Mouse (Mus musculus) stomach, embryonic 14.5 days (tissue): ENCODE results near the gene Lyg1. TPM values are rescaled to one million over a fixed set of nuclear protein-coding genes. Genes with fewer than 3 reads are reported as not detected.

ENCODE experiments used
- ATAC-seq: fragments of 200-750 bp; cut with Nextera tagmentation; 2 replicates; pipeline ENCODE4 v1.8.0; 2017; ENCODE audit warnings: low read depth, moderate TSS enrichment; ENCODE audit not compliant: insufficient number of reproducible peaks, insufficient read depth, low FRiP score
- H3K27ac ChIP-seq: fragments of 300-500 bp; sonication (generic); 2 replicates; pipeline ENCODE4 v1.5.1; 2014; ENCODE audit warnings: mild to moderate bottlenecking, low read length, moderate library complexity, mixed read lengths
- H3K27me3 ChIP-seq: fragments of 300-500 bp; sonication (generic); 2 replicates; pipeline ENCODE4 v1.6.1; 2014; ENCODE audit warnings: low read length, control low read depth, mixed read lengths; ENCODE audit not compliant: control insufficient read depth, insufficient read depth
- H3K36me3 ChIP-seq: fragments of 300-500 bp; sonication (generic); 2 replicates; pipeline ENCODE4 v1.6.1; 2014; ENCODE audit warnings: mild to moderate bottlenecking, control low read depth, low read length, moderate library complexity, mixed read lengths; ENCODE audit not compliant: control insufficient read depth, insufficient read depth
- H3K4me1 ChIP-seq: fragments of 300-500 bp; sonication (generic); 2 replicates; pipeline ENCODE4 v1.6.1; 2014; ENCODE audit warnings: low read length, control low read depth, mixed read lengths; ENCODE audit not compliant: control insufficient read depth, insufficient read depth
- H3K4me2 ChIP-seq: fragments of 300-500 bp; sonication (generic); replicated peaks from 2 replicates; pipeline ENCODE4 v1.6.1; 2014; ENCODE audit warnings: low read depth, low read length, control low read depth
- H3K4me3 ChIP-seq: fragments of 300-500 bp; sonication (generic); 2 replicates; pipeline ENCODE4 v1.5.1; 2014; ENCODE audit warnings: low read depth, low read length, control low read depth
- H3K9ac ChIP-seq: fragments of 300-500 bp; sonication (generic); replicated peaks from 2 replicates; pipeline ENCODE4 v1.6.1; 2014; ENCODE audit warnings: low read depth, mild to moderate bottlenecking, control low read depth, low read length, moderate library complexity, mixed read lengths
- H3K9me3 ChIP-seq: fragments of 300-500 bp; sonication (generic); 2 replicates; pipeline ENCODE4 v1.6.1; 2016; ENCODE audit warnings: low read depth, low read length, control low read depth; ENCODE audit not compliant: control insufficient read depth
- WGBS: fragments of 180-500 bp; shearing (Covaris S2); extraction: QIAGEN DNeasy Blood & Tissue Kit; methylation state at CpG from one replicate; pipeline ENCODE4 v1.1.7; 2014; 5-methylcytosine and 5-hydroxymethylcytosine counted together
- polyA plus RNA-seq: library from polyadenylated mRNA; unstranded; fragments of >200 nt; fragmentation: Nextera tagmentation; extraction: Ambion mirVana; gene quantifications from 2 replicates; pipeline ENCODE4 v1.2.1, GENCODE M21; 2014

Gene Lyg1
- polyA plus RNA-seq, 1 experiment from 2014 or later: not detected

- H3K9me3 ChIP-seq: no peaks in the 10 kb centered on the region
- H3K9ac ChIP-seq: no peak overlapping the region
- no peaks in the 10 kb centered on the region for H3K27me3 ChIP-seq
- no peak overlapping the region for H3K4me2 ChIP-seq
- no peak overlapping the region for H3K27ac ChIP-seq
- no peak for ATAC-seq
- no peaks in the 10 kb centered on the region for H3K4me1 ChIP-seq
- 60% methylated on average over 8 of the region's 8 CpGs for WGBS
- no peaks in the 10 kb centered on the region for H3K36me3 ChIP-seq
- no peak overlapping the region for H3K4me3 ChIP-seq
These were observed 35.0 kb downstream of the Lyg1 start for GRCm38 (mm10) chr1:37922536-37922935.

DNA sequence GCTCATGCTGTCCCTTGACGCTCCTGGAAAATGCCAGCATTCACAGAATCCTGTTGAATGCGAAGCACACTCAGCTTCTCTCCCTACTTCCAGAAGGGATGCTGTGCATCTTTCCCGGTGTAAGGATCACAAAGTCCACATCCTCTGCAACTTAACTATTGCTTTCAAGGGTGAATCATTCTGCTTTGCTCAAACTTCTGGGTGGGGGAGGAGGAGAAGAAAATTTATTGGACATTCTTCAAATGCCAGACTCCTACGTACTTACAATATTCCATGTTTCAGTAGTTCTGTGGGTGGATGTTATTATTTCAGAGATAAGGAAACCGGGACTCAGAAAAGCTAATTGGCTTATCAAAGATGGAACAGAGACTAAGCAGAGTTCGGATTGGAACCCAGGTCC lies 39.5 kb downstream of the Lyg1 start:
- no peaks in the 10 kb centered on the region for H3K27me3 ChIP-seq

GRCm38 (mm10) chr1:37917666-37918065 lies 39.9 kb downstream of the Lyg1 start:
- no peak overlapping the region for H3K27ac ChIP-seq
- no peak overlapping the region for H3K4me2 ChIP-seq
- H3K27me3 ChIP-seq: no peaks in the 10 kb centered on the region
- 59% methylated on average over 13 of the region's 13 CpGs for WGBS
- H3K9ac ChIP-seq: no peak overlapping the region
- no peaks in the 10 kb centered on the region for H3K36me3 ChIP-seq
- no peaks in the 10 kb centered on the region for H3K4me1 ChIP-seq
- H3K4me3 ChIP-seq: no peak overlapping the region
- ATAC-seq: no peak
- no peaks in the 10 kb centered on the region for H3K9me3 ChIP-seq

More for the DNA sequence above, 39.5 kb downstream of the Lyg1 start:
- no peaks in the 10 kb centered on the region for H3K9me3 ChIP-seq
- no peak overlapping the region for H3K27ac ChIP-seq
- no peak overlapping the region for H3K9ac ChIP-seq
- WGBS: 55% methylated on average over 6 of the region's 6 CpGs
- H3K4me1 ChIP-seq: no peaks in the 10 kb centered on the region
- no peak overlapping the region for H3K4me2 ChIP-seq
- no peaks in the 10 kb centered on the region for H3K36me3 ChIP-seq
- no peak overlapping the region for H3K4me3 ChIP-seq
- ATAC-seq: no peak

GRCm38 (mm10) chr1:37916393-37916792 lies 41.2 kb downstream of the Lyg1 start, which contains the start of gene Lyg2:
TSS of gene Lyg2 (minus strand) at chr1:37916493.
- no peaks in the 10 kb centered on the region for H3K27me3 ChIP-seq
- H3K9ac ChIP-seq: no peak within 1 kb of the TSS
- H3K4me2 ChIP-seq: no peak within 1 kb of the TSS
- H3K9me3 ChIP-seq: no peaks in the 10 kb centered on the region
- H3K4me3 ChIP-seq: no peak within 1 kb of the TSS
- WGBS: 71% methylated on average over 5 of the region's 5 CpGs
- ATAC-seq: no peak
- H3K27ac ChIP-seq: no peak within 1 kb of the TSS
- no peaks in the 10 kb centered on the region for H3K4me1 ChIP-seq
- H3K36me3 ChIP-seq: no peaks in the 10 kb centered on the region

DNA sequence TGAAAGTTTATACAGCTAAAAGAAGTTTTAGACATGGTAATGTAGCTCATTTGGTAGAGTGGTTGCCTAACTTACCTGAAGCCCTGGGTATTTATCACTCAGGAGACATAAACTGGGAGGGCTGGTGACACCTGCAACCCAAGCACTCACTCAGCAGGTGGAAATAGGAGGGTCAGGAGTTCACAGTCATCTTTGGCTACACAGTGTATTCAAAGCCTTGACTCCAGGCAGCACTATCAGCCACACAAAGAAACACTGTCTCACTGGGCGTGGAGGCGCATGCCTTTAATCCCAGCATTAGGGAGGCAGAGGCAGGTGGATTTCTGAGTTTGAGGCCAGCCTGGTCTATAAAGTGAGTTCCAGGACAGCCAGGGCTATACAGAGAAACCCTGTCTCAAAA lies 44.8 kb downstream of the Lyg1 start:
- H3K4me3 ChIP-seq: no peak overlapping the region
- H3K9ac ChIP-seq: no peak overlapping the region
- H3K9me3 ChIP-seq: no peaks in the 10 kb centered on the region
- no peaks in the 10 kb centered on the region for H3K4me1 ChIP-seq
- H3K27me3 ChIP-seq: no peaks in the 10 kb centered on the region
- H3K4me2 ChIP-seq: no peak overlapping the region
- 77% methylated on average over 2 of the region's 2 CpGs for WGBS
- no peaks in the 10 kb centered on the region for H3K36me3 ChIP-seq
- H3K27ac ChIP-seq: no peak overlapping the region
- no peak for ATAC-seq

- peaks cover 15% of the 10 kb centered on the region; the same call in 1 of the 2 replicates for H3K36me3 ChIP-seq
- H3K9ac ChIP-seq: no peak overlapping the region
- no peak for ATAC-seq
- H3K4me1 ChIP-seq: no peaks in the 10 kb centered on the region
- H3K4me2 ChIP-seq: no peak overlapping the region
- H3K27me3 ChIP-seq: no peaks in the 10 kb centered on the region
- WGBS: 28% methylated on average over 6 of the region's 6 CpGs
- H3K4me3 ChIP-seq: no peak overlapping the region
- no peak overlapping the region for H3K27ac ChIP-seq
- H3K9me3 ChIP-seq: no peaks in the 10 kb centered on the region
These were observed 54.4 kb downstream of the Lyg1 start for GRCm38 (mm10) chr1:37903178-37903577.

GRCm38 (mm10) chr1:37900288-37900687 lies 57.3 kb downstream of the Lyg1 start:
- 55% methylated on average over 6 of the region's 6 CpGs for WGBS
- H3K9ac ChIP-seq: no peak overlapping the region
- peaks cover 35% of the 10 kb centered on the region for H3K36me3 ChIP-seq
- no peaks in the 10 kb centered on the region for H3K9me3 ChIP-seq
- no peak overlapping the region for H3K4me2 ChIP-seq
- ATAC-seq: no peak
- no peak overlapping the region for H3K27ac ChIP-seq
- no peak overlapping the region for H3K4me3 ChIP-seq
- no peaks in the 10 kb centered on the region for H3K27me3 ChIP-seq
- H3K4me1 ChIP-seq: no peaks in the 10 kb centered on the region

GRCm38 (mm10) chr1:37899816-37900215 lies 57.7 kb downstream of the Lyg1 start:
- Histone ChIP-seq H3K4me3 (no peak overlapping the region), H3K4me2 (no peak overlapping the region), H3K27me3 (no peaks in the 10 kb centered on the region), H3K27ac (no peak overlapping the region), H3K9ac (no peak overlapping the region), H3K36me3 (peaks cover 40% of the 10 kb centered on the region), H3K9me3 (no peaks in the 10 kb centered on the region), H3K4me1 (no peaks in the 10 kb centered on the region)
- 67% methylated on average over 4 of the region's 4 CpGs for WGBS
- ATAC-seq: no peak
